Mouse (Mus musculus) MN1 (cell line): ENCODE measurements at regions not wholly inside any gene's neighbourhood (a gene's known extent, or its start where the extent isn't known, plus 50 kb on each side); places are given as distances from the start of the nearest gene placed in this dataset.
A peak's percentile ranks its signal among the peaks of the same experiment; 100 is the strongest.

ENCODE experiments used
- DNase-seq: peaks from one replicate; pipeline ENCODE4 v3.0.0-alpha.2; 2016; ENCODE audit warnings: low spot score

- no peak for DNase-seq
Measured at GRCm38 (mm10) chr5:85954526-85954925, 110.9 kb downstream of the Cenpc1 start.

- DNase-seq: peak; percentile 62
Measured at GRCm38 (mm10) chr5:85936667-85937314, 128.6 kb downstream of the Cenpc1 start.

- no peak for DNase-seq
Measured at GRCm38 (mm10) chr5:85918288-85918687, 147.1 kb downstream of the Cenpc1 start.

DNA sequence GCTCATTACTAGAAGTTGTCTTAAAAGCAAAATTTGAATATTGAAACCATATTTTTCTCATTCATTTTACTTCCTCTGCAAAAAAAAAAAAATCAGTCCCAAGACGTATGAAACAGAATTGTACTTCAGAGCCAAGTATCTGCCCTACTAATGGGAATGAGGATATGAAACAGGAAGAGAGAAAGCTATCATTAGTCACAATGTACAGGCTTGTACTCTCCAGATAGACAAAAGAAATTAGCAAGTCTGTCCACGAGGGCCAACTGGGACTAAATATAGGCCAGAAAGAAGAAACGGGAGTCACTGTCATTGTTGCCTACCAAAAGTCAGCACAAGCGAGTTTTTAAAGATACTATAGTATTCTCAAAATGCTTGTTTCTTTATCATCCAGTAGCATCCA is 150.4 kb downstream of the Cenpc1 start:
- no peak for DNase-seq

DNA sequence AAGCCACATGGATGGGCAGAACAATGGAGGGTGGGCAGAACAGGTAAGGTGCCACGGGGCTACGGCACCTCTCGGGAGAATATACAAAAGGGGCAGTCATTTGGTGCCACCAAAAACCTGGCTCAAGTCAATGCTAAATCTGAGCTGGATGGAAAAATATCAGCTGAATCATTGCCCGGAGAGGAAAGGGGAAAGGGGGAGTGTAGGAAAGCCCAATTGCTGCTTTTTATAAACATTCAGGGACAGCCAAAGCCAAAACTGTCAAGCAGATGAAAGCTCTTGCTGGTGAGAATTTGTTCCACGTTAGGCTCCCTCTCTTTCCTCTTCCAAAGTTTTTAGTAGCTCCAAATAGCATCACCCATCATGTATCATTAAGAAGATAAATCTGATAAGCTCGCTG is 168.9 kb downstream of the Cenpc1 start:
- no peak for DNase-seq

GRCm38 (mm10) chr5:85895814-85896213 is 169.6 kb downstream of the Cenpc1 start:
- DNase-seq: peak; percentile 12

GRCm38 (mm10) chr5:85870311-85870710 is 195.1 kb downstream of the Cenpc1 start:
- DNase-seq: no peak

GRCm38 (mm10) chr5:85832556-85832955 is 232.8 kb downstream of the Cenpc1 start:
- no peak for DNase-seq

DNA sequence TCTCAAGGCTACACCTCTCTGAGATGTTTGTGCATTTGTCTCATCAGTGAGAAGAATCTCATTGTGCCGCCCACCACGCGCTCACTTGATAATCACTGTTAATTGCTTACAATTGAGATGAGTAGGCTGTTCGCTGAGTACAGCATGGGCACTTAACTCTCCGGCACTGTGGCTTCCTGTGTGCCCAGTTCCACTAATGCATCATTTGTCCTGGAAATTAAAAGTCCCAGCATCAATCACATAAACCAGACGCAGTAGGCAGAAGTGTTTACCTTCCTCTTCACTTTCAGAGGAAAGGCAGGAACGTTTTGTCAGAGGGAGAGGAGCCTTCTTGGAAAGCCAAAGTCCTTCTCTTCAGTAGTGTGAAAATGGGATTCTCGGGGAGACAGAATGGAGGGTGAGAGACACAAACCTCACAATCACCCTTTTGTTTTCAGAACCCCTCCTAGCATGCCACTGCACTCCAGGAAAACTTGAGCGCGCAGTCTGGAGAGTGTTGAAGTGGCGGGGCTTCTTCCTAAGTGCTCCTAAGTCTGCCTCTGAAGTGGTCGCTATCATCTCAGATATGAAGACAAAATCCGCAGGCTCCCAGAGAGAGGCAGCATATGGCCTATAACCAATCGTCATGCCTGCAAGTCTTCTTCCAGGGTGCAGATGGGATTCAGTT is 269.7 kb downstream of the Cenpc1 start:
- DNase-seq: peak; percentile 26

GRCm38 (mm10) chr5:85793148-85793547 is 272.2 kb downstream of the Cenpc1 start:
- DNase-seq: no peak

DNA sequence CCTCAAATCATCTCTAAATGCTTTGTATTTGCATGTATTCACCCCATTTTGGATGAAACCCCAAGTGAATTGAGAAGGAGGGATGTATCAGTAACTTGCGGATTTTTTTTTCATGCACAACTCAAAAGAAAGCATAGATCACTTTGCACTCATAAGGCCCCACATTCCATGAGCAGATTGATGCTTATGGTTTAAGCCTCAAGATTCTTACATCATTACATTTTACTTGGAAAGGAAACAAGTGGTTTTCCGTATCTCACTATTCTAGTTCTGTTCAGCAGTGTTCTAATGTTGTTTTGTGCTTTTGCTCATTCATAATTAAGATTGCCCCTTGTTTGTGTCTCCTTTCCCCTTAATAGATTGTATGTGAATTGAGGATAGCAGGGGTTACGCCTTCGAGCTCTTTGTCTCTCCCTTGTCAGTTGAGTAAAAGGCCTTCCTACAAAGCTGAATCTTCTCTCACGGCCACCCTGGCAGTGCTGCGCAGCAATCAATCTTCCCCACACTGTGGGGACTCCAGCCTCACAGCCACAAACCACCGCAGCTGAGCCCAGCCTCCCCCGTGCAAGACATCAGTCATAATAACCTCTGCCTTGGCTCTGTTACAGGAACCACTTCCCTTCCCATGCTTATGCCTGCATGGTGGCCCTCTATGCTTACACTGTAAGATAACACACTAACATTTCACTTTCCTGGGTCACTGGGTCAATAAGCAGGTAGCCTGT is 284.5 kb downstream of the Cenpc1 start:
- no peak for DNase-seq

DNA sequence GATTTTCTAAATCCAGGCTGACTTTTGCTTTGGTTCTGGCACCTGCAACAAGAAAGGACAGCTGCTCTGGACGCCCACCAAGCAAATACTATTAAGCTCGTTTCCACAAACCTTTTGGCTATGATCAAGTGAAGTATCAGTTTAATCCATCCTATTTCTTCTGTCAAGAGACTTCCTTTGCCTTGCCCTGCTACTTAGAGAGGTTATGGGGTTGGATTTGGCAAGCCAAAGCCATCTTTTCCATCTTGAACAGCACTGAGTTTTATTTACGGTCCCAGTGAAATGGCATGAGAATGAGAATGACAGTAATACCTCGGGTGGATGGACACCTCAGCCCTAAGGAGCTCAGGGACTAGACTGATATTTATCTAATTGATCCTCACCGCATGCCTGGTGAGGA is 285.4 kb downstream of the Cenpc1 start:
- DNase-seq: peak; percentile 37

- DNase-seq: no peak
Measured at GRCm38 (mm10) chr5:85779205-85779604, 286.2 kb downstream of the Cenpc1 start.

DNA sequence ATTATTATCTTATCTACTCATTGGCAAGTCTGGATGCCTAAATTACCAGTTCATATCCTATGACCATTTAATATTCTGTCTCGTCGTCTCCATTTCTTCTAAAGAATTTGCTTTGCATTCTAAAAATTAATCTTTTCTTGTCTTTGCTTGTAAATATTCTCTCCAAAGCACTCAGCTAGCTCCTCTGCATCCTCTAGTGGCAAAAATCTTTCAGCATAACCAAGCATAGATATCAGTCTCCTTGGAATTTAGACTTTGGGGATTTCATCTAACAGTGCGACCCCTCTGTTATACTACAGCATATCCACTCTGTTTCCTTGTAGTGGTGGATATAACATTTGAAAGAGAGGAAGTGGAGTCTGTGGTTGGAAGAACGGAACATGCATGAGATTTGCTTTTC is 292.7 kb downstream of the Cenpc1 start:
- no peak for DNase-seq

- no peak for DNase-seq
Measured at GRCm38 (mm10) chr5:85772086-85772485, 293.3 kb downstream of the Cenpc1 start.

DNA sequence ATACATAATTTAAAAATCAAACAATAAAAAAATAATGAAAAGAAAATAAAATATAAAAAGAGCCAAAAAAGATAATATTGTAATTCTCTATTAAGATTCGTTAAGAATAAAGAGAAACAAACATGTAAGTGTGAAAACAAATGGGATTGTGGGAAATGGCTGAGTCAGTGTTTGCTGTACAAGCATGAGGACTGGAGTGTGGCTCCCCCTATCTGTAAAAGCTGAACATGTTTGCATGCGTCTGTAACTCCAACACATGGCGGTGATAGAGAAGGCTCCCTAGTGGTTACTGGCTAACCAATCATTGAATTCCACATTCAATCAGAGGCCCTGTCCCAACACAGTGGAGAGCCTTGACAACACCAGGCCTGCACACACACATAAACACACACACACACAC is 298.2 kb downstream of the Cenpc1 start:
- no peak for DNase-seq

- DNase-seq: peak; percentile 78
Measured at GRCm38 (mm10) chr5:85756716-85757115, 308.7 kb downstream of the Cenpc1 start.

DNA sequence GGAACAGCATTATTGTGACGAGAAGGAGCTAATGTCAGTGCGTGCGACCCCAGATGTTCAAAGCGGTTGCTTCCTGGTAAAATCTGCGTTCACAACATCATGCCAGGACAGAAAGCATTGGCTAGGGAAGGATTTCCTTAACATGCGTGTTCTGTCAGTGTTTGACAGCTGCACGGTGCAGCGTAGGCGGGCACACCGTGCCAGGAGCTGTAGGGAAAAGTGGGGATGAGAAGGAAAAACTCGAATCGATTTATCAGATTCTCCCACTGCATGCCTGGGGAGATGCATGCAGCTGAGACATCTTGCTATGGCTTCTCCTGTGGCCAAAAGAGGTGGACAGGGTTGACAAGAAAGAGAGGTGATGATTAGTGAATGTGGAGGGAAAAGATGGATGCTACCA is 311.2 kb downstream of the Cenpc1 start:
- no peak for DNase-seq

DNA sequence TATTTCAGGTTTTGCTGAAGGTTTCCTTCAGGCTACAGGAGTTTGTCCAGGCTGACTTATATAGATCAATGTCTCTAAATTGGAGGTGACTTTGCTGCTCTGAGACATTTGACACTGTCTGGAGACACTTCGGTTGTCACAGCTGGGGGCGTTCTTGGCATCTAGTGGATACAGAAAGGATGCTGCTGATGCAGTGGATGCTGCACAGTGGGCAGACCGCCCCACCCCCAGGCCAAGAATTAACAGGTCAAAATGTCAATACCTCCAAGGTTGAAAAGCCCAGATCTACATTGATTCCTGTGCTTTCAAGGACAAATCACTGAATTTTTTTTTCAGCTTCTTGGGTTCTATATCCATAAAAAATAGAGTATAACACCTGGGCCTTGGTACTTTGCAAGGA is 312.3 kb downstream of the Cenpc1 start:
- no peak for DNase-seq

DNA sequence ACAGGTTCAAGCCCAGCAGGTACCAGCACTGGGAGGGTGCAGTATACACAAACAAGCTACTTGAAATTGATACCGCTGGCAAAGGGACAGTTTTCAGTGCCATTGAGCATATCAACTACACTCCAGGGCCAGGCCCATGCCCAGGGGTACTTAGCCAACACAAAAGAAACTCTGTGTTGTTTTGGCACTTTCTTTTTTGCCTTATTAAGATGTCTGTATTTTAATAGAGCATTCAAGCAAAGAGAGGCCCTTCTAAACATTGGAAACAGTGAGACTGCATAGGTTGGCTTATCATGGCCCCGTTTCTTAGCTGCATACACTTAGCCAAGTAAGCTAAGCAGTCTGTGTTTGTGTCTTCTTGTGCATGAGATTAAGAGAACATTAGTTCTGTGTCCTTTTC is 313.7 kb downstream of the Cenpc1 start:
- no peak for DNase-seq

- no peak for DNase-seq
Measured at GRCm38 (mm10) chr5:85750893-85751292, 314.5 kb downstream of the Cenpc1 start.

GRCm38 (mm10) chr5:85729613-85730012 is 335.8 kb downstream of the Cenpc1 start:
- no peak for DNase-seq

- no peak for DNase-seq
Measured at GRCm38 (mm10) chr5:85707345-85707744, 358.0 kb downstream of the Cenpc1 start.
